Mouse (Mus musculus) layer of hippocampus, adult 9-11 months (tissue): ENCODE measurements around the gene Sfxn4.

Experiments
- DNase-seq: peaks from one replicate; pipeline ENCODE4 v3.0.0; 2022

Gene Sfxn4

DNA sequence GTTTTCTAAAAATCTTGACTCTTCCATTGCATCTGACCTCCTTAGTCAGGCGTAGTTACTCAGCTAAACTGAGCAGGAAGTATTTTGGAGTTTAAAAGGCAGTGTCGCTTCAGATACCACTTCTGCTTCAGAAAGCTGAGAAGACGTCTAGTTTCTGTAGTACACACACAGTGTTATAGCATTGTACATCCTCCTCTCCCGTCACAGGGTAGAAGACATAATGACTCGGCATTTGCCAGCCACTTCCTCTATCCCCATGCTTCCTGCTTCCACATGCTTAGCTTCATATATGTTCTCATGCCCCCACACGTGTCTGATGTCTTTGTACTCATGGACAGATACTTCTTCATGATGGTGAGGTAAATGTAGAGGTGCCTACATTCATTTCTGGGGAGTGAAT, 42.6 kb downstream of the Sfxn4 start:
- DNase-seq = no peak

DNA sequence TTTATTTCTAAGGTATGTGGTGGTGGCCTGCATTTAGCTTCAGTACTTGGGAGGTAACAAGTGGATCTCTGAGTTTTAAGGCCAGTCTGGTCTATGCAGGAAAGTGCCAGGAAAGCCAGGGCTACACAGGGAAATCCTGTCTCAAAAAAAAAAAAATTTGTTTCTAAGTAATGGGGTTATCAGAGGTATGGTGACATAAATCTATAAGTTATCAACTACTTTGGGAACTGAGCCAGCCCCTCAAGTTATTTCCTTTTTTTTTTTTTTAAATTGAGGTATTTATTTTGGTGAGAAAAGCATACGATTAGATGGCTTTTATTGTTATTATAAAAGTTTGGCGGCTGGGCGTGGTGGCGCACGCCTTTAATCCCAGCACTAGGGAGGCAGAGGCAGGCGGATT, 48.1 kb downstream of the Sfxn4 start:
- no peak for DNase-seq

DNA sequence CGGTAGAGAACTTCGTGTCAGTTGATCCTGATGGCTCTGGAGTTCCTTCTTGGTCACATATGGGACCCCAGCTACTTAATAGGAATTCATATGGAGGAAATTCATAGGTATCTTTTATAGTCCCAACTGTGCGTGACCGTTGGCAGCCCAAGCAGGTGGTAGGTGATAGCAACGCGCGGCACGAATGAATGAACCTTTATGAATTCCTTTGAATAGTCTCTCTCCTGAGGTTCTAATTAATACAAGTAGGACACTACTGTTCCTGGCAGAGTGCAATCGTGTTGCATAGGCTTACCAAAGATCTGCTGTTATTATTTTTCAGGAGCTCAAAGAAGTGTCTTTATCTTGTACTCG, 49.3 kb downstream of the Sfxn4 start:
- no peak for DNase-seq

DNA sequence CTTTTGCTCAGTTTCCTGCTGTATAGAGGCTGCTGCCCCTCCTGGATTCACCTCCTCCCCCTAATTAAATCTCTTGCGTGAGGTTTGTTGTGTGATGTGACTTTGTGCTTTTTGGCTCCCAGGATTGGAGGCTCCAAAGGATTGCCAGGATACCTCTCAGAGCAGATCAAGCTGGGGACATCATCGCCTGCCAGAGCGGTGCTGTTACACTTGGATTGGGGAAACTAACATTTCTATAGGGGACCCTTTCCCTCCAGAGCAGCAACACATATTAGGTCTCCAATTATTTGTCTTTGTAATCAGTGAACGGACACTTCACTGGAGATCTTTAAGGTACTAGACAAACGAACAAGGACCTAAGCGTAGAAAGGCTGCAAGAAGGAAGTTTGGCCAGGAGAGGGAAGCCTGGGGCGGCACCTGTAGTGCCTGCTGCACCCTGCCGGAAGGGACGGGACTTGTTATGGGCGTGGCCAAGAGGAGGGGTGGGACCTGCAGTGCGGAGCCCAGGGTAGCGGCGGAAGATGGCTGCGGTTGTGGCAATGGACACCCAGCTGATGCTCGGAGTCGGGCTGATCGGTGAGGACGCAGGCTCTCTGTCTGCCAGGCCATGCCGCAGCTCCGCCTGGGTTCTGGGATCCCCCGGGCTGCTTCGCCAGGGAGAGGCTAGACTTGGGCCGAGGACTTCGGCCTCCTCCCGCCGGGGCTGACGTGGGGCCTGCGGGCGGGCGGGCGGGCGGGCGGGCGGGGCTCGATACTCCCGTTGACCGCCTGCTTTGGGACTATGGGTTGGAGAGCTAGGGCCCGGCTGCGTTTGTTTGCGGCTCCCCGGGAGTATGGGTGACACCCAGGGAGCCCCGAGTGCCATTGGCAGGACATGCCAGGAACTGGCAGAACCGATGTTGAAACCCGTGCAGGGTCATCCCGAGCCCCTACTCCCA, 49.9 kb downstream of the Sfxn4 start, which contains the start of gene Fam45a:
Fam45a (plus strand) TSS at position 488 of the 938 bp plus-strand sequence.
- DNase-seq = peak; percentile 93

DNA sequence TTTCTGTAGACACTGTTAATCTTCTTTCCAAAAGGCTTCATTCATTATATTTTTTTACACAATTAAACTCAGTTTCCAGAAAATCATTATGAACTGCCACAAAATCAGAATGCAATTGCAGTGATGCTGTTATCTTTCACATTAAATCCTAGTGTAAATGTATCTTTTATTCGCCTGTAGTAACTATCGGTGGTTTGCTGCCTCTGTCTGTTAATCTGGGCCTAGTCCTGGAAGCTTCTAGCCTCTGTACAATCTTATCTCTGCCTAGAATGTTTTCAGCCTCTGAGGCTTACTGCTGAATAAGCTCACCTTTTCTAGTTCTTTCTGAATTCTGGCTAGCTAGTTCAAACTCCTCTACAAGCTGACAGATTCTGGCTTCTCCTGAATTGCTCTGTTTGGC, 51.4 kb downstream of the Sfxn4 start:
- DNase-seq = no peak

DNA sequence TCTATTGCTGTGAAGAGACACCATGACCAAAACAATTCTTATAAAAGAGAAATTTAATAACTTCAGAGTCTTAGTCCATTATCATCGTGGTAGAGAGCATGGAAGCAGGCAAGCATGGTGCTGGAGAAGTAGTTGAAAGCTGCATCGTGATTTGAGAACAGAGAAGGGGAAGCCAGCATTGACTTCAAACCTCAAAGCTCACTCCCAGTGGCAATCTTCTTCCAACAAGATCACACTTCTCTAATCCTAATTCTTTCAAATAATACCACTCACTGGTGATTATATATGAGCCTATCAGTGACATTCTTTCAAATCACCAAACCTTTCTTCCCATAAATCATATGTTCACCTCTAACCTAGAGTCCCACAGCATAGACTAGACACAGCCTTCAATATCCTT, 56.4 kb downstream of the Sfxn4 start:
- no peak for DNase-seq

DNA sequence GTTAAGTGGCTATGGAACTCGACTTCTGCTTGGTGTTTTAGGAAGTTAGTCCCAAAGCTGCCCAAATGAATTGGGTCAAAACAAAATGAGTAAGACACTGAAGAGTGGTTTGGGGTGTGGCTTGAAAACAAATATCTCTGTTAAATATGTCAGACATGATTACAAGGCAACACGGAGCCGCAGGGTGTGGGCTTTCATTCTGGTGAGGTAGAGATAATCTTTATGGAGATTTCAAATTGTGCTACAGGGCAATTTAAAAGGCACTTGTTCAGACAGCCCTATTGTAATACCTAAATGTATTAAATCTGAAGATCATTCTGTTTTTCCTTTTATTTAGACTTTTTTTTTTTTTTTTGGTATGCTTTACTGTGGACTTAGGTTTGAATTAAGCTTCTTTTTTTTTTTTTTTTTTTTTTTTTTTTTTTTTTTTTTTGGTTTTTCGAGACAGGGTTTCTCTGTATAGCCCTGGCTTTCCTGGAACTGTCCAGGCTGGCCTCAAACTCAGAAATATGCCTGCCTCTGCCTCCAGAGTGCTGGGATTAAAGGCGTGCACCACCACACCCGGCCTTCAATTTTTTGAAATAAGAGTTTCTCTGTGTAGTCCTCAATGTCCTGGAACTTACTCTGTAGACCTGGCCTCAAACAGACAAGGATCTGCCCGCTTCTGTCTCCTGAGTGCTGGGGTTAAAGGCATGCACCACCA, 61.3 kb downstream of the Sfxn4 start:
- no peak for DNase-seq

DNA sequence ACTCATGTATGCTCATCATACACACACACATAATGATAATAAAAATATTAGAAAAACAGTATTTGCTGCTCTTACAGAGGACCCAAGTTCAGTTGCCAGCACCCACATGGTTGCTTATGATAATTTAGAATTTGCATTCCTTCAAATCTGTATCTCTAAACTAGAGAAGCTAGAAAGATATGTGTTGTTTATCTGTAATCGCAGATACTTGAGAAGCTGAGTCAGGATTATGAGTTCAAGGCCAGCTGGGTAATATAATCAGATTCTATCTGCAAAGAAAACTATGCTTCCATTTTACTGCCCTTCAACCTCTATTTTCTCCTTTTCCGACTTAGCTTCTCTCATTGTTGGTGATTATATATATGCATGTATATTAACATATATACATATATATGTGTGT, 63.9 kb downstream of the Sfxn4 start:
- DNase-seq = no peak

DNA sequence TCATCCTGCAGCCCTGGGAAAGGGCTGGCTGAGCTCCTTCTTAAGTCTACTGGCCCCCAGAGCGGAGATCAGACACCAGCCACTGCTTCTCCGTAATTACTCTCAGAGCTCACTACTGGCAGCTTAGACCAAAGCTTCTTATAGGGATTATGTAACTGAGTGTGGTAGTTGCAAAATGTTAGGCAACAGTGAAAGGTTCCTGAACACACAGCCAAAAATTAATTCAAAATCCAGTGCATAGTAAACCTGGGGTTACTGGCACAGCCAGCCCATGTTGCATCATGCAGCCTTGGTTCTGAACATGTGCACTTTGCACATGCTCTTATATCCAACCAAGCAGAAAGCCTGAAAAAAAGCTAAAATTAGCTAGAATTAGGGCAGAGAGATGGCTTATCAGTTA, 66.0 kb downstream of the Sfxn4 start:
- peak; percentile 41 for DNase-seq

DNA sequence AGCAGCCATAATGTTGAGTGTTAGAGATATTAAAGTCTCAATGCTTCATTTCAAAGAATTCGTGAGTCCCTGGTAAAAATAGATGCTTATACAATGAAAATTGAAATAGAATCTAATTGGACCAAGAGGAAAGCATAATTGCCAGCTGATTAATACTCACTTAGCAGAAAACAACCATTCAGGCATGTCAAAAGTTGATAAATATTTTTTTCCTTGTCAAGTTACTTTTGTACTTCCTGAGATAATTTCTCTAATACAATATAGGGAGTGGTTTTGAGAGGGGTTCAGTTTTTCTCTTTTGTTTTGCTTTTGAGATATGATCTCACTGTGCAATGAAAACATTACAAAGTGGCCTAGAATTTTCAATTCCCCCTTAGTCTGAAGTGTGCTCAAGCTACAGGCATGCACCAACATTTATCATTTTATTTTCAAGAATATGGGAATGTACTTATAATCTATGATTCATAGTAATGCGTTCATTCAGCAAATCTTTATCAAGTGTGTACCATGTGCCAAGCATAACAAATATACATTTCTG, 68.0 kb downstream of the Sfxn4 start:
- DNase-seq = no peak

DNA sequence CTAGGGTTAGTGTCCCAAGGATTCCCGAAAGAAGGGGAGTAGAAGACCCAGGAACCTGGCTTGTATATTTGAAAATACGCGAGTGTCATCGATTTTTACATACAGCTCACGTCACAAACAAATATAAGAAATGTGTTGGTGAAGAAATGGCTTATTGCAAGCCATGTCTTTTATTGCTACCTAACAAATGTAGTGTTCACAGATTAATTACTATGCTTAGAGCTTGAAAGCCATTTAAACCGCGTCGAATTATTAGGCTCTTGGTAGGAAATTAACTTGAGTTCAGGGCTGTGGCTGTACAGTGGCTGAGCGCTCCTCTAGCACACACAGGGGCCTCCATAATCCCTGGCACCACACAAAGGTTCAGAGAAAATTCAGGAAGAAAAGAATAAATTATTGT, 70.1 kb downstream of the Sfxn4 start:
- DNase-seq = no peak

DNA sequence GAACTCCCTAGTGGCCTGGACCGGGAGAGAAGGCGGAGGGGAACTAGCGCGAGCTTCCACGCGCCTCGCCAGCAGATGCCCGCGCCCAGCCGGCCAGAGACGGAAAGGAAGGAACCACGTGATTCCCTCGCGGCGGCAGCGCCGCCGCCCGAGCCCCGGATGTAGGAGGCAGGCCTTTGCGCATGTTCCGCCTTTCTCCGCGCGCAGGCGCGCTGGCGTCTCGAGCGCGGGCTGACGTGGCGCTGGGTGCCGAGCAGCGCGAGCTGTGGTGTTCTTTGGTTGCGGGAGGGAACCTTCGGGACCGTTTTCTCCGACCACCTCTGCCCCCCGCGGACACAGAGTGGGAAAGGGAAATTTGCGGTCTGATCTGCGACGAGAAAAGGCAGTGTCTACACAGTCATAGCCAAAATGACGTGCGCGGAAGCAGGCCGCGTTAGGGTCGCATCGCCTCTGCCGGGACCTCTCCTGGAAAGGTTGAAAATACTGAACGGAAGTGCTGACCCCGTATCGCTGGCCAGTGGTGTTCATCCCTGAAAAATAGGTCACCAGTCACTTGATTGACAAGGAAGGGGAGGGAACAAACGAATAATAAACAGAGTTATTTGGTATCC, 70.6 kb downstream of the Sfxn4 start, which contains the start of gene Eif3a:
Eif3a (minus strand) TSS at position 108 of the 611 bp plus-strand sequence.
- peak; percentile 94 for DNase-seq

DNA sequence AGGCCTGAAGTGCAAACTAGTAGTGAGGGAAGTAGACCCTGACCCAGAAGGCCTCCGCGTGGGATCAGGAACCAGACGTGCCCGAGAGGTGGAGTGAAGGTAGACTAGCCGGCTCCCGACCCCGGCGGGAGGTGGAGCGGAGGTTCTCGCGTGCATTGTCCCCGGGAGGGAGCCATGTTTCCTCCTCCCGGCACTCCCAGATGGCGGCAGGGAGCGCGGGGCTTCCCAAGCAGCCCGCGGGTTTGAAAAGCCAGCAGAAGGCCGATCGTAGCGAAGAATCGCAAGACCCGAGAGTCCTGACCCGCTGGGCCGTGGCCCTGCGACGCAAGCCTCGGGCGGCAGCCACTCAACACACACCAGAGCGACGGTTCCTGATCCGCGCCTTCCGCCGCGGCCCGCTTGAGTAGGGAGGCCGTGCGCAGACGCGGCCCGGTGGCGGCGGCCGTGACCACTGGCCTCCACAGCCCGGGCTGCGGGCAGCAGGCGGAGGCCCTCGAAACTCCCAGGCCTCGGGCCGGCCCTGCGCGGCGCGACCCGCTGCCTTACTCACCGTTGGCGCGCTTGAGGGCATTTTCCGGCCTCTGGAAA, 71.3 kb downstream of the Sfxn4 start:
- no peak for DNase-seq

DNA sequence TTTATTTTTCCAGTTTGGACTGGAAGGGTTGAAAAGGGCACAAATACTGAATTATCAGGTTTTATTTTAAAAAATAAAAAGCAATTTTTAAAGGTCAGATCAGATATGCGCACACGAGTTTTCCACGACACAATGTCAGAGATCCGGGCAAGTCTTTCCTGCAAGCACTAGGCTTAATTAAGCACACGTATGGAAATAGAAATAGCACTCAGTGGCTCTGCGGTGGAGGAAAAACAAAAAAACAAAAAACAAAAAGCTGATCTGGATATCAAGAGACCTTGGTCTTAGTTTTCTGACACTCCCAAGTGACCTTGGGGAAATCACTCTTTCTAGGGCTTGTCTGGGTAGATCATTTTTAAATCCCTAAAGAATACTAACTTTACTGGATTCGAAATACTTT, 71.8 kb downstream of the Sfxn4 start:
- no peak for DNase-seq

DNA sequence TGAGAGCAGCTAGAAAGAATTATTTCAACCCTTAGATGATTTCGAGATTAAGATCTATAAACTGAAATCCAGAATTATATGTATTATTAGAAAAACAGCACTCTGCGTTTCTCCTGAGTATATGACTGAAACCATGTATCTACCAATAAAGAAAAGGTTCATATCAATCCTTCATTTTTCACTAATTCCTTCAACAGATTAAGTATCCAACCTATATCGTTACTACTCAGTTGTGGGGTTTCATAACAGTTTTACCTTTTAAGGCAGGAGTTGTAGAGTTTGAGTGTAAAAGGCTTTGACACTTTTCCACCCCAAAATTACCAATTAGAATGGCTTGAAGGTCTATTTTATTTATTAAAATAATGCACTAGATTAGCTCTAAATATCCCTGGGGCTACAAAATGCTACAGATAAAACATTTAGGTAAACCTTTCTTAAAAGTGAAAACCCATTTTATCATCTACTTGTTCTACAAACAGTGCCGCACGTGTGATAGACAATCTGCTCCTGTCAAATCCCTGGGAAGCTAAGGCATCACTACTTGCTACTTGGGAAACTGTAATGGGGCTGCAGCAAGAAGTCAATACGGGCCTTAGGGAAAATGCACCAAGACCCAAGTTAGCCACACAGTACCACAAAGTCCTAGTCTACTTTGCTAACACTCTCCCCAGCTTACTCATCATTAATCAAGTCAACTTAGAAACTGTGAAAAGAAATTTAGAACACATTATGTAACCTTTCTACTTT, 72.9 kb downstream of the Sfxn4 start:
- no peak for DNase-seq

DNA sequence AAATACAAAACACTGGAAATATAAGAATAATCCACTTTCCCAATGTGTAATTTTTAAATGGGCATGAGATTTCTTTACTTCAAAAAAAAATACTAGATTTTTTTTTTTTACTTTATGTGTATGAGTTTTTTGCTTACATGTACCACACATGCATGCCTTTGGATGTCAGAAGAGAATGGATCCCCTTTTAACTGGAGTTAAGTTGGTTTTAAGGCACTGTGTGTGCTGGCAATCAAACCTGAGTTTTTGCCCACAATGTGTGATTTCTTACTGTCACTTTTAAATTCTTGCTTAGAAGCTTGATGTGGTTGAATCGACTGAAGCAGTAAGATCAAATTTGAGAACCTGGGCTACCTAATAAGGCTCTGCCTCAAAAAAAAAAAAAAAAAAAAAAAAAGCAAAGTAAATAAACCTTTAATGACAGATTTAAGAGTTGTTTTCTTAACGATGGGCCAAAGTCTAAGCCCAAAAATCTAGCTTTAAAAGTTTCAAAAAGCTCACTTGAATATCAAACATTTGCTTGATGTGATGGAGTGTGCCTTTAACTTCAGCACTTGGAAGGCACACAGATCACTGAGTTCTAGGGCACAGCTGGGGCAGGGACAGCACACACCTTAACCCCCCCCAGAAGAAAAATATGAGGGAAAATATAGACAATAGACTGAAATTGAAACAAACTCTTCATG, 73.7 kb downstream of the Sfxn4 start:
- no peak for DNase-seq
